Mouse (Mus musculus) gastrocnemius, postnatal 10 days (tissue): ENCODE data around the gene Ovol1. TPM values are rescaled to one million over a fixed set of nuclear protein-coding genes. Genes with fewer than 3 reads are reported as not detected.
A peak's percentile ranks its signal among the peaks of the same experiment; 100 is the strongest.

Experiments
- DNase-seq: peaks from one replicate; pipeline ENCODE4 v3.0.0; 2021; ENCODE audit warnings: mixed read lengths
- total RNA-seq, 2 experiments: library from RNA; stranded (reverse); gene quantifications; 2 replicates each; pipeline ENCODE4 v1.2.3; 2021

Gene Ovol1
- total RNA-seq, 2 experiments from 2014 or later: not detected

DNA sequence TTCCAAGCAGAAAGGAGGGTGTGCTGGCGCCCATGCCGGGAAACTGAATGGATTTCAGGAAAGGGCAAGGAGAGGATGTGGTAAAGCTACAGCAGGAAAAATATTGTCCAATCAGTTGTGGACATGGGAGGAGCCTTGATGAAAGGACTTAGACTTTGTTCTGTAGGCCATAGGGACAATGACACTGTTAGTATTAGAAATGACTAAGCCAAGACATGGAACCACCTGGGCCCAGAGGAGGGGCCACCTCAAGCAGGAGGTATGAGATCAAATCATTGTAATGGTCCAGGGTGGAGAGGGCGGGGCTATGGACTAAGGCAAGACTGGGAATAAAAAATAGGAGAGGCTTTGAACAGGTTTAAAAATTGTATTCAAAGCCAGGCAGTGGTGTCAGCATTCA is 41.7 kb downstream of the Ovol1 start:
- DNase-seq: no peak

DNA sequence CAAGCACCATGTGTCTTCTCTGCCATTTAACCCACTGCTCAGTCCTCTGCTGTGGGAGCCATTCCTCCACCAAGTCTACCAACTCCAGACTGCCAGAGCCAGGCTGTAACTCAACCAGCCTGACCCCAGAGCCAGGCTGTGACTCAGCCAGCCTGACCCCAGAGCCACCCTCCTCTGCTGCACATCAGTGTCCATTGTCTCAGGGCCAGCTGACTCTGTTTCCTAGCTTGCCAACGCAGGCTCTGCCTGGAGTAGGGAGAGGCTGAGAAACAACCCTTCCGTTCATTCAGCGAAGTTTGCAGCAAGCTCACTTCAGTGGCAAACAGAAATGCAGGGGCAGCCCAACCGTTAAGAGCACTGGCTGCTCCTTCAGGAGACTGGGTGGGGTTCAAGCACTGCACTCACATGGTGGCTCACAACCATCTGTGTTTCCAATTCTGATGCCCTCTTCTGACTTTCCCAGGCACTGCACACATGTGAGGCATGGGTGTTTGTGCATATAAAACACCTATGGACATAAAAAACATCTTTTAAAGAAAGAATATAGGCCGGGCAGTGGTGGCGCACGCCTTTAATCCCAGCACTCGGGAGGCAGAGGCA is 43.4 kb downstream of the Ovol1 start:
- no peak for DNase-seq

- no peak for DNase-seq
Measured at GRCm38 (mm10) chr19:5515840-5516777, 44.3 kb downstream of the Ovol1 start.

DNA sequence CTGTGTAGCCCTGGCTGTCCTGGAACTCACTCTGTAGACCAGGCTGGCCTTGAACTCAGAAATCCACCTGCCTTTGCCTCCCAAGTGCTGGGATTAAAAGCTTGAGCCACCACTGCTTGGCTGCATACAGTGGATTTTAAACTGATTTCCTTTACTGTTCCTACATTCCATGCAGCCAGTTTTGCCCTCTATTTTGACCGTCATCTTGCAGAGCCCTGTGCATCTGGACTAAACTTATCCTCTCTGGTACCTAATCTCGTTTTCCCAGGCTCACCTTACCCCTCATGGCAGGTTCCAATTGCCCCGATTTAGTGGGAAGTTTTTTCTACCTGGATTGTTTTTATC is 47.5 kb downstream of the Ovol1 start:
- DNase-seq: no peak

DNA sequence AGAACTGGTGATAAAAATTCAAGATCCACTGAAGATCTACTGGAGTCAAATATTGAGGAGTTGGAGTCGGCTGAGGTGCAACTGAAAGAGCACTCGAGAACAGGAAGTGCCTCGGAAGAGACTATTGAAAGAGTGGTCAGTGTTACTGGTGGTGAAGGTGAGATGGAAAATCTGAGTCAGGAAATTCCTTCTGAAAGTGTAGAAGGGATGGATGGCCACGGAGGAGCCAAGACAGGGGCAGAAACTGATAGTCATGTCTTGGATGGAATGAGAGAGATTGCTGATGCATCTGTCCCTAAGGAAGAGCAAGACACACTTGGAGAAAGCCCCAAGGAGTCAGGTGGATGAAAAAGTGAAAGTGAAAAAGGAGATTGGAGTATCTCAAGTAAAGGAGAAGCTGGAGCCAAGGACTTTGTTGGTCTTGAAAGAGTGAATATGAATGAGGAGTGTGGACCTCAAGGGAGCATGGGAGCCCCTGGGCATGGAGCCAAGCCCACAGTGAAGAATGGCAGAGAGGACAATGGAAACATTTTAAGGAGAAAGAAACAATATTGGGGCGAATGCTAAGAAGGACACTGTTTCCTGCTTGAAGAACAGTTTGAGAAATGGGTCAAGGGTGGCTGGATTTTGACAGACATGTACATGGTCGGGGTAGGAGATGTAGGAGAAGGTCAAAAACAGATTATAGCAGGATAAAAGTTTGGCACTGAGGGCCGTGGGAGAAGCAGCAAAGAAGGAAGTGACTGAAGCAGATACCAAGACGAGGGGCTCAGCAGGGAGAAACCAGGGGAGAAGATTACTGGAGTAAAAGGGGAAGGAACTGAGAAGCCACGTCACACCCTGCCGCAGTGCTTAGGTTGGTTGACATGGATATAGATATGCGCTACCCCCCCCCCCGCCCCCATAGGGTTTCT is 48.1 kb downstream of the Ovol1 start:
- no peak for DNase-seq

DNA sequence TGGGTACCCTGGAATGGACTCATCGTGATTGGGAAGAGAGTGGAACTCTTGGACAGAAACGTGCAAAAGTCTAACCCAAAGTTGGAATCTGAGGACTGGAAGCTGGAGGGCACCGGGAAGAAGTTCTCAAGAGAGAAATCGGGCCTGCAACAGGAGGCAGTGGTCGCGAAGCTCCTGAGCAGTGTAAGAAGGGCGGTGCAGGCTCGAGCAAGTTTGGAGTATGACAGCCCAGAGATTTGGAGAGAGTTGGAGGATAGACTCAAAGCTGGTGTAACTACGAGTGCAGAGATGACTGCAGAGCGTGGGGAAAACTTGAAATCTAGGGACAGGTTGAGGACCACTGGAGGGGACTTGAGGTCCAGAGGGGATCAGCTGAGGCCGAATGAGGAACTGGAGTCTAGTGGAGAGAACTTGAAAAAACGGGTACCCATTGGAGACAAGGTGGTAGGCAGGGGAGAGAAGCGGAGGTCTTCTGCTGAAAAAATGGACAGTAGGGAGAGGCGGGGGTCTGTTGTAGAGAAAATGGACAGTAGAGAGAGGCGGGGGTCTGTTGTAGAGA is 49.3 kb downstream of the Ovol1 start:
- no peak for DNase-seq

DNA sequence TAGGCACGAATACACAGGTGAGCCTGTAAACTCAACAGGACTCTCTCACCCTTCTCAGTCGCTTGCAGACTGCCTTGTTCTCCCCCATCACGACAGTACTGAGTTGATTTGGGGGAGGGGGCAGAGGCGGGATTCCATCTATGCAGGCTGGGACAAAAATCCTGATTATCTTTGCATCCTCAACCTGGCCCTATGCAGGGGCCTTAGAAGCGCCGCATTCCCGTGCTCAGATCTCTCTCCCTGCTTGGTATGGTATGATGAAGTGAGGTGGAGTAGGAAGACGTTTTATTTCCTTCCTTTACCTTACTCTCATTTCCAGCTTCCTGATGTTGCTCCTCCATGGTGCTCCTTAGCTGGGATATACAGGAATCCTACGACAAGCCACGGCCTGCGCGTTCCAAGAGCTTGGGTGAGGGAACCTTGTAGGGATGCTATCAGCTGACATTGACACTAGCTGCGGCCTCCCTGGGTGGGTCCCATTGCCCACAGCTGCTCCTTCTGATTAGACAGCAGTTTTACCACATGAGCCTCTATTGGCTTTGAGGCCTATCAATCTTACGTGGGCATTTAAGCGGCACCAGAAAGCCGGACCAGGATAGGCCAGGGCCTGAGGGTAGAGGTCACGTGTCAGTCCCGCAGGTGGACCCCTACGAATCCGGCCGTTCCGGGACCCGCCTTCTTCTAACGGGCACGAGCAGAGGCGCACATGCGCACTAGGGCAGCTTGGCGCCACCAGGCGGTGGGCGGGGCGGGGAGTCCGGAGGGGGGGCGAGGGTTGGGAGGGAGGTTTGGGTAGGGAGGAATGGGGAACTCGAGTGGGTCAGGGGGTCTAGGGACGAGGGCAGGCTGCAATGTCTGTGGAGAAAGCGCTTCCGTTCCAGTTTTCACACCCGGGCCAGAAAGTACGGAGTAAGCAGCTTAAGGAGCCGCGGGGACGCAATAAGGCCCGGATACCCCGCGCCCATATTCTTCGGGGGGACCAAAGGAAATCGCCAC is 50.1 kb downstream of the Ovol1 start, which contains the start of gene Snx32:
Gene Snx32 (minus strand): TSS at position 508 of the 996 bp plus-strand sequence.
- DNase-seq: peak; percentile 96

- no peak for DNase-seq
Measured at GRCm38 (mm10) chr19:5503687-5504086, 56.8 kb downstream of the Ovol1 start, which contains the start of gene 1700020D05Rik. TSS of gene 1700020D05Rik (minus strand) at chr19:5503787.

DNA sequence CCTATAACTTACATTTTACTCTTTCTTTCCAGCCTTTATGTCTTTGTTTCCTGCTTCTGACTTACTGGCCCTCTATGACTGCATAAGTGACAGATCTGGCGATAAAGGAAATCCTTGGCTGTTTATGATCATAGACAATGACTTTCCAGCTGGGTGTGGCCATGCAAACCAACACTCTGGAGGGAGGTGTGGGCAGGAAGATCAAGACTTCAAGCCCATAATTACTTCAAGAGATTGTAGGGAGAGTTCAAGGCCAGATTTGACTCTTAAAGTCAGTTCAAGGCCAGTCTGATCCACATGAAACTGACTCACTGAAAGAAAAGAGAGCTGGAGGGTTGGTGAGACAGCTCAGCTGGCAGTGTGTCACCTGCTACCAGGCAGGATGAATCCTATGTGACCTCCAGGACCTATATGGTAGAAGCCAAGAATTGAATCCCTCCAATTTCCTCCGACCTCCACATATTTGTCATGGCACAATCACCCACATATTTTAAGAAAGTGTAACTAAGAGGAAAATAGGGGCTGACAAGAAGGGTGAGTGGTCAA is 60.0 kb downstream of the Ovol1 start:
- no peak for DNase-seq

Other genes with a start within 250 kb of the Ovol1 start
- gene Catsper1, start 224.9 kb downstream of the Ovol1 start, total RNA-seq: not detected
- gene Cst6, start 211.1 kb downstream of the Ovol1 start, total RNA-seq: 1 to 10 TPM; 1.8 to 1.9 TPM
- 10 to 100 TPM; 14.0 to 15.6 TPM for gene Eif1ad, start 193.9 kb downstream of the Ovol1 start, total RNA-seq
- 100 to 1,000 TPM; 128 to 150 TPM for gene Banf1, start 193.5 kb downstream of the Ovol1 start, total RNA-seq
- 10 to 100 TPM; 39.8 to 45.4 TPM for gene Sart1, start 171.9 kb downstream of the Ovol1 start, total RNA-seq
- gene Tsga10ip, start 158.1 kb downstream of the Ovol1 start, total RNA-seq: under 1 TPM in 1 of 2 experiments, not detected in 1; 0.23 TPM
- 100 to 1,000 TPM; 513 to 561 TPM for gene Drap1, start 135.7 kb downstream of the Ovol1 start, total RNA-seq
- gene AI837181, start 135.5 kb downstream of the Ovol1 start, total RNA-seq: 10 to 100 TPM; 47.8 to 50.5 TPM
- gene Fosl1, start 113.1 kb downstream of the Ovol1 start, total RNA-seq: not detected
- gene Ccdc85b, start 102.8 kb downstream of the Ovol1 start, total RNA-seq: 1 to 10 TPM; 8.2 to 9.1 TPM
- 10 to 100 TPM; 53.2 to 54.6 TPM for gene Fibp, start 100.0 kb downstream of the Ovol1 start, total RNA-seq
- under 1 TPM in 1 of 2 experiments, not detected in 1; 0.50 TPM for gene Ctsw, start 92.1 kb downstream of the Ovol1 start, total RNA-seq
- gene Efemp2, start 86.7 kb downstream of the Ovol1 start, total RNA-seq: 10 to 100 TPM; 29.9 to 42.9 TPM
- 10 to 100 TPM; 24.7 to 29.9 TPM for gene Mus81, start 72.2 kb downstream of the Ovol1 start, total RNA-seq
- 100 to 1,000 TPM; 305 to 378 TPM for gene Cfl1, start 70.2 kb downstream of the Ovol1 start, total RNA-seq
- 1 to 10 TPM in 1 of 2 experiments, under 1 TPM in 1; 0.47 to 1.4 TPM for gene 1700020D05Rik, start 56.9 kb downstream of the Ovol1 start, total RNA-seq
- gene Snx32, start 50.1 kb downstream of the Ovol1 start, total RNA-seq: 1 to 10 TPM; 5.1 to 7.2 TPM
- gene Ap5b1, start 7.4 kb upstream of the Ovol1 start, total RNA-seq: 1 to 10 TPM; 1.6 to 2.7 TPM
- gene Rnaseh2c, start 41.2 kb upstream of the Ovol1 start, total RNA-seq: 10 to 100 TPM; 44.9 to 50.4 TPM
- 10 to 100 TPM; 31.6 to 39.9 TPM for gene Kat5, start 49.6 kb upstream of the Ovol1 start, total RNA-seq
- 10 to 100 TPM; 20.0 to 28.8 TPM for gene Rela, start 76.8 kb upstream of the Ovol1 start, total RNA-seq
- gene Sipa1, start 103.1 kb upstream of the Ovol1 start, total RNA-seq: 10 to 100 TPM; 25.5 to 36.6 TPM
- 10 to 100 TPM; 19.3 to 25.0 TPM for gene Map3k11, start 128.1 kb upstream of the Ovol1 start, total RNA-seq
- 10 to 100 TPM; 19.5 to 32.5 TPM for gene Pcnx3, start 128.3 kb upstream of the Ovol1 start, total RNA-seq
- gene Kcnk7, start 143.7 kb upstream of the Ovol1 start, total RNA-seq: not detected
- gene Ehbp1l1, start 165.7 kb upstream of the Ovol1 start, total RNA-seq: 100 to 1,000 TPM; 280 to 285 TPM
- gene Fam89b, start 169.0 kb upstream of the Ovol1 start, total RNA-seq: 10 to 100 TPM; 43.1 to 44.9 TPM
- gene Ltbp3, start 180.3 kb upstream of the Ovol1 start, total RNA-seq: 100 to 1,000 TPM in 1 of 2 experiments, 10 to 100 TPM in 1; 88.0 to 113 TPM
- 10 to 100 TPM; 56.0 to 59.6 TPM for gene Scyl1, start 210.8 kb upstream of the Ovol1 start, total RNA-seq